Mouse (Mus musculus) cerebellum, postnatal 4 days (tissue): ENCODE data around the gene Gm10401.

ENCODE experiments used
- DNase-seq, 2 experiments: peaks; one replicate each; pipeline ENCODE4 v3.0.0; 2022; ENCODE audit warnings: low spot score in 2 of 2, mixed read lengths in 1 of 2

Gm10401 gene

GRCm38 (mm10) chr5:115098195-115098594 lies at the start of gene Gm10401:
TSS of gene Gm10401 (minus strand) at chr5:115098295.
- DNase-seq: no peak

- no peak for DNase-seq
Observed at GRCm38 (mm10) chr5:115147388-115147787, 49.3 kb upstream of the Gm10401 start.

- DNase-seq: no peak
Observed at GRCm38 (mm10) chr5:115146747-115147130, 48.6 kb upstream of the Gm10401 start.

- DNase-seq: no peak
Observed at GRCm38 (mm10) chr5:115145976-115146746, 48.1 kb upstream of the Gm10401 start.

GRCm38 (mm10) chr5:115145253-115145968 lies 47.3 kb upstream of the Gm10401 start:
- DNase-seq: no peak

- DNase-seq: no peak
Observed at GRCm38 (mm10) chr5:115144471-115144870, 46.4 kb upstream of the Gm10401 start.

GRCm38 (mm10) chr5:115143552-115143951 lies 45.5 kb upstream of the Gm10401 start:
- DNase-seq: peak in 1 of 2 experiments; percentile 52

GRCm38 (mm10) chr5:115142166-115142697 lies 44.1 kb upstream of the Gm10401 start:
- no peak for DNase-seq

- no peak for DNase-seq
Observed at GRCm38 (mm10) chr5:115140726-115141125, 42.6 kb upstream of the Gm10401 start.

- no peak for DNase-seq
Observed at GRCm38 (mm10) chr5:115139124-115139523, 41.0 kb upstream of the Gm10401 start.

GRCm38 (mm10) chr5:115134234-115135165 lies 36.4 kb upstream of the Gm10401 start, which contains the start of gene Unc119b:
TSS of gene Unc119b (minus strand) at chr5:115134975.
- DNase-seq: peak; percentile 70 to 84

- DNase-seq: no peak
Observed at GRCm38 (mm10) chr5:115133358-115134066, 35.4 kb upstream of the Gm10401 start.

- no peak for DNase-seq
Observed at GRCm38 (mm10) chr5:115132465-115132864, 34.4 kb upstream of the Gm10401 start.

GRCm38 (mm10) chr5:115129328-115129727 lies 31.2 kb upstream of the Gm10401 start:
- DNase-seq: no peak

- no peak for DNase-seq
Observed at GRCm38 (mm10) chr5:115127421-115128179, 29.5 kb upstream of the Gm10401 start.

- DNase-seq: no peak
Observed at GRCm38 (mm10) chr5:115126578-115127312, 28.6 kb upstream of the Gm10401 start.

- peak; percentile 72 to 88 for DNase-seq
Observed at GRCm38 (mm10) chr5:115125211-115125871, 27.2 kb upstream of the Gm10401 start.

- DNase-seq: no peak
Observed at GRCm38 (mm10) chr5:115124690-115125089, 26.6 kb upstream of the Gm10401 start.

- no peak for DNase-seq
Observed at GRCm38 (mm10) chr5:115120978-115121377, 22.9 kb upstream of the Gm10401 start.
